Mouse (Mus musculus) frontal cortex, postnatal 25 days (tissue): Measurements from ENCODE around the gene Ccdc51.
"Not testable (repeated sequence)": the region's sequence is repeated elsewhere in the genome, so short reads cannot be mapped to it uniquely, and the experiment has no call there.

ENCODE experiments used
- DNase-seq, 2 experiments: peaks; one replicate each; pipeline ENCODE4 v3.0.0; 2022; ENCODE audit warnings: low spot score in 2 of 2

Gene Ccdc51

DNA sequence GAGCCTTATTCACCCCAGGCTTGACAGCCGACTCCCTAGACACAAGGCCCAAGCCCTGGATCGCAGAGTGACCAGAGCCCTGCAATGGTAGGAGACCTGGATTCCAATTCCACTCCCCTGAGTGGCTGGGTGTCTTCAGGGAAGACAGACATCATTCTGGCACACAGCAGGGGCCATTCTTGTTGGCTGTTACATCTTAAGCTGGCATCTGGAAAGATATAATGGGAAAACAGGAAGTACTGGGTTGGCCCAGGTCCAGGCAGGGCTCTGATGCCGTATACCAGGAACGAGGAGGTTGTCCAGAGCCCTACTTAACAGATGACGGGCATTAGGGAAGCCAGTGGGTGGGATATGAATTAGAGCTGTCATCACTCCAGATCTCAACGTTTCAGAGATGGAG is 41.0 kb downstream of the Ccdc51 start:
- DNase-seq, result no peak

- no peak for DNase-seq
Observed at GRCm38 (mm10) chr9:109124164-109124563, 41.9 kb downstream of the Ccdc51 start.

GRCm38 (mm10) chr9:109125043-109125442 is 42.8 kb downstream of the Ccdc51 start:
- no peak for DNase-seq

- DNase-seq, result no peak
Observed at GRCm38 (mm10) chr9:109125481-109125880, 43.2 kb downstream of the Ccdc51 start.

DNA sequence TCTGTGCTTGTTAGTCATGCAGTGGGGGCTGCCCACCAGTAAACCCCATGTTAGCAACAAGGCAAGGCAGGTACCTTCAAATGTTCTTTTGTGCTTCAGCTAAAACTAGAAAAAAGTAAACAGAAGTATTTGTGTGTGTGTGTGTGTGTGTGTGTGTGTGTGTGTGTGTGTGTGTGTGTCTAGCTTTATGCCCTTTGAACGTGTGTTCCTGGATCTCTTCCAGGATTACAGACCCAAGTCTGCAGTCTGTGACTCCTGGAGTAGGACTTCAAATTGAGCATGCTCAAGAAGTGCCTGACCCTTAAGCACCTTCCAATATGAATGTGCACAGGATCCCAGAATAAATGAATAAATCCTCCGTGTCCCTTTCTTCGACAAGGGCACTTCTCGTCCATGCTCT is 44.8 kb downstream of the Ccdc51 start:
- DNase-seq, result no peak

DNA sequence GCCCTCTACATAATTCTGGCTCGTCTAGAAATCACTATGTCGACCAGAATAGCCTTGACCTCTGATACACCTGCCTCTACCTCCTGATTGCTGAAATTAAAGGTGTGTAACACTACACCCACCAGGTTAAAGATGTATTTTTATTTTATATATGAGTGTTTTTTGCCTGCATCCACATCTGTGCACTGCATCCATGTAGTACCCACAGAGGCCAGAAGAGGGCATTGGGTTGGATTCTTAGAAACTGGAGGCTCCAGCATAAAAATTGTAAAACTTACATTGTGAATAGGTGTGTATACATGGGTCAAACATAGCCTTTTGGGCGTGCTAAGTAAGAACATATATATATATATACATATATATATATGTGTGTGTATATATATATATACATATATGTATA is 45.9 kb downstream of the Ccdc51 start:
- no peak for DNase-seq

DNA sequence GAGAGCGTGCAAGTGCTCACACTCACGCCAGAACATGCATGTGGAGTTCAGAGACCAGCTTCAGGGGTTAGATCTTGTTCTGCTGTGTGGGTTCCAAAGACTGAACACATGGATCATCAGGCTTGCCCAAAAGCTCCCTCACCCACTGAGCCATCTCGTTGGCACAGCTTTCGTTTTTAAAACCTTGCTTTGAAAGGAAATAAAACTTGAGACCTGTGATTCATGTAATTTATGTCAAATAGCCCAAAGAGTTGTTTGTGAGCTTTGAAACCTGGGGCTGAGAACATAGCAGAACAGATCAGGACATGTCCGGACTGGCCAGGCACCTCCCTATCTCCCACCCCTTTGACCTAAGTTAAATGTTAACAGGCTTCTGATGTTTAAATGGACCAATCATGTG is 47.8 kb downstream of the Ccdc51 start:
- no peak for DNase-seq

- DNase-seq, result not testable (repeated sequence)
Observed at GRCm38 (mm10) chr9:109140414-109140813, 58.1 kb downstream of the Ccdc51 start.
